Mouse (Mus musculus) forebrain, embryonic 11.5 days (tissue): ENCODE data around the gene Defb21. TPM values are rescaled to one million over a fixed set of nuclear protein-coding genes. Genes with fewer than 3 reads are reported as not detected.

Source experiments
- ATAC-seq: fragments of 200-750 bp; cut with Nextera tagmentation; replicated peaks from 2 replicates; pipeline ENCODE4 v1.8.0; 2017; ENCODE audit warnings: moderate TSS enrichment; ENCODE audit not compliant: low FRiP score
- DNase-seq: peaks from one replicate; pipeline ENCODE4 v3.0.0-alpha.2; 2017; ENCODE audit warnings: low spot score
- H3K27ac ChIP-seq: fragments of 300-500 bp; sonication (generic); 2 replicates; pipeline ENCODE4 v1.5.1; 2014; ENCODE audit warnings: low read depth, low read length
- H3K27me3 ChIP-seq: fragments of 300-500 bp; sonication (generic); 2 replicates; pipeline ENCODE4 v1.6.1; 2014; ENCODE audit warnings: mild to moderate bottlenecking, low read length, mixed read lengths; ENCODE audit not compliant: control insufficient read depth, insufficient read depth
- H3K36me3 ChIP-seq: fragments of 300-500 bp; sonication (generic); 2 replicates; pipeline ENCODE4 v1.6.1; 2014; ENCODE audit warnings: mild to moderate bottlenecking, low read length, moderate library complexity, mixed read lengths; ENCODE audit not compliant: control insufficient read depth, insufficient read depth
- H3K4me1 ChIP-seq: fragments of 300-500 bp; sonication (generic); replicated peaks from 2 replicates; pipeline ENCODE4 v1.6.1; 2014; ENCODE audit warnings: low read length, mixed read lengths; ENCODE audit not compliant: control insufficient read depth, insufficient read depth
- H3K4me2 ChIP-seq: fragments of 300-500 bp; sonication (generic); 2 replicates; pipeline ENCODE4 v1.6.1; 2014; ENCODE audit warnings: low read depth, mild to moderate bottlenecking, low read length, moderate library complexity, mixed read lengths; ENCODE audit not compliant: severe bottlenecking
- H3K4me3 ChIP-seq: fragments of 300-500 bp; sonication (generic); 2 replicates; pipeline ENCODE4 v1.5.1; 2014; ENCODE audit warnings: low read depth, low read length
- H3K9ac ChIP-seq: fragments of 300-500 bp; sonication (generic); 2 replicates; pipeline ENCODE4 v1.6.1; 2014; ENCODE audit warnings: low read length
- H3K9me3 ChIP-seq: fragments of 300-500 bp; sonication (generic); 2 replicates; pipeline ENCODE4 v1.6.1; 2016; ENCODE audit warnings: low read length, mixed read lengths; ENCODE audit not compliant: control insufficient read depth
- WGBS: fragments of 180-500 bp; shearing (Covaris S2); extraction: QIAGEN DNeasy Blood & Tissue Kit; methylation state at CpG from one replicate; pipeline ENCODE4 v1.1.7; 2014; 5-methylcytosine and 5-hydroxymethylcytosine counted together
- polyA plus RNA-seq: library from polyadenylated mRNA; unstranded; fragments of >200 nt; fragmentation: Nextera tagmentation; extraction: Ambion mirVana; gene quantifications from 2 replicates; pipeline ENCODE4 v1.2.1, GENCODE M21; 2014

Defb21 gene
- polyA plus RNA-seq, 1 experiment from 2014 or later: not detected

GRCm38 (mm10) chr2:152556655-152557054 lies 15.9 kb upstream of the Defb21 start:
- DNase-seq (no peak), ATAC-seq (no peak)
- H3K27ac ChIP-seq: no peak overlapping the region
- no peaks in the 10 kb centered on the region for H3K27me3 ChIP-seq
- no peak overlapping the region for H3K4me3 ChIP-seq
- 88% methylated on average over 7 of the region's 7 CpGs for WGBS
- H3K36me3 ChIP-seq: no peaks in the 10 kb centered on the region
- no peak overlapping the region for H3K4me2 ChIP-seq
- H3K9ac ChIP-seq: no peak overlapping the region
- H3K9me3 ChIP-seq: no peaks in the 10 kb centered on the region
- H3K4me1 ChIP-seq: no peaks in the 10 kb centered on the region

GRCm38 (mm10) chr2:152569038-152569437 lies 3.5 kb upstream of the Defb21 start, which contains the start of gene Gm17416:
Gm17416 (plus strand) TSS chr2:152569338.
- ATAC-seq (no peak), DNase-seq (no peak)
- H3K4me3 ChIP-seq: no peak within 1 kb of the TSS
- WGBS: 85% methylated on average over 5 of the region's 5 CpGs
- H3K9ac ChIP-seq: no peak within 1 kb of the TSS
- no peaks in the 10 kb centered on the region for H3K36me3 ChIP-seq
- no peaks in the 10 kb centered on the region for H3K27me3 ChIP-seq
- H3K27ac ChIP-seq: no peak within 1 kb of the TSS
- H3K4me2 ChIP-seq: no peak within 1 kb of the TSS
- H3K9me3 ChIP-seq: no peaks in the 10 kb centered on the region
- H3K4me1 ChIP-seq: no peaks in the 10 kb centered on the region

- ATAC-seq (no peak), DNase-seq (no peak)
- Histone ChIP-seq H3K4me1 (no peaks in the 10 kb centered on the region), H3K4me3 (no peak overlapping the region), H3K36me3 (no peaks in the 10 kb centered on the region), H3K4me2 (no peak overlapping the region), H3K9ac (no peak overlapping the region), H3K9me3 (no peaks in the 10 kb centered on the region), H3K27me3 (no peaks in the 10 kb centered on the region), H3K27ac (no peak overlapping the region)
- 83% methylated on average over 4 of the region's 4 CpGs for WGBS
Observed at GRCm38 (mm10) chr2:152569881-152570280, 2.7 kb upstream of the Defb21 start.

GRCm38 (mm10) chr2:152570313-152570712 lies 2.2 kb upstream of the Defb21 start:
- H3K9me3 ChIP-seq: no peaks in the 10 kb centered on the region
- H3K27me3 ChIP-seq: no peaks in the 10 kb centered on the region
- no peaks in the 10 kb centered on the region for H3K4me1 ChIP-seq
- DNase-seq (no peak), ATAC-seq (no peak)
- H3K9ac ChIP-seq: no peak overlapping the region
- 84% methylated on average over 6 of the region's 6 CpGs for WGBS
- no peak overlapping the region for H3K4me2 ChIP-seq
- H3K36me3 ChIP-seq: no peaks in the 10 kb centered on the region
- no peak overlapping the region for H3K4me3 ChIP-seq
- H3K27ac ChIP-seq: no peak overlapping the region

GRCm38 (mm10) chr2:152573484-152573883 lies 940 bp downstream of the Defb21 start:
- no peaks in the 10 kb centered on the region for H3K36me3 ChIP-seq
- no peak overlapping the region for H3K27ac ChIP-seq
- ATAC-seq (no peak), DNase-seq (no peak)
- no peaks in the 10 kb centered on the region for H3K9me3 ChIP-seq
- no peak overlapping the region for H3K4me2 ChIP-seq
- WGBS: 94% methylated on average over 8 of the region's 8 CpGs
- no peaks in the 10 kb centered on the region for H3K4me1 ChIP-seq
- no peak overlapping the region for H3K9ac ChIP-seq
- no peaks in the 10 kb centered on the region for H3K27me3 ChIP-seq
- no peak overlapping the region for H3K4me3 ChIP-seq

GRCm38 (mm10) chr2:152580107-152580506 lies 7.6 kb downstream of the Defb21 start, which contains the start of gene Defb19:
Defb19 (minus strand) TSS chr2:152580312.
- H3K27ac ChIP-seq: no peak within 1 kb of the TSS
- 78% methylated on average over 7 of the region's 7 CpGs for WGBS
- no peak within 1 kb of the TSS for H3K4me2 ChIP-seq
- no peak for DNase-seq
- H3K4me3 ChIP-seq: no peak within 1 kb of the TSS
- H3K9me3 ChIP-seq: no peaks in the 10 kb centered on the region
- H3K36me3 ChIP-seq: no peaks in the 10 kb centered on the region
- no peaks in the 10 kb centered on the region for H3K27me3 ChIP-seq
- no peak within 1 kb of the TSS for H3K9ac ChIP-seq
- no peak for ATAC-seq
- no peaks in the 10 kb centered on the region for H3K4me1 ChIP-seq

- Histone ChIP-seq H3K4me3 (no peak overlapping the region), H3K9me3 (no peaks in the 10 kb centered on the region), H3K27ac (no peak overlapping the region), H3K4me2 (no peak overlapping the region), H3K27me3 (no peaks in the 10 kb centered on the region), H3K36me3 (no peaks in the 10 kb centered on the region), H3K4me1 (no peaks in the 10 kb centered on the region), H3K9ac (no peak overlapping the region)
- WGBS: 92% methylated on average over 11 of the region's 11 CpGs
- DNase-seq: no peak
- no peak for ATAC-seq
Observed at GRCm38 (mm10) chr2:152580612-152581011, 8.1 kb downstream of the Defb21 start.

- WGBS: 78% methylated on average over 4 of the region's 4 CpGs
- H3K4me3 ChIP-seq: no peak overlapping the region
- H3K36me3 ChIP-seq: no peaks in the 10 kb centered on the region
- H3K27me3 ChIP-seq: no peaks in the 10 kb centered on the region
- H3K9me3 ChIP-seq: no peaks in the 10 kb centered on the region
- no peaks in the 10 kb centered on the region for H3K4me1 ChIP-seq
- H3K4me2 ChIP-seq: no peak overlapping the region
- H3K9ac ChIP-seq: no peak overlapping the region
- no peak overlapping the region for H3K27ac ChIP-seq
- no peak for DNase-seq
- ATAC-seq: no peak
Observed at GRCm38 (mm10) chr2:152586926-152587560, 14.5 kb downstream of the Defb21 start.

- no peaks in the 10 kb centered on the region for H3K27me3 ChIP-seq
- DNase-seq (no peak), ATAC-seq (no peak)
- no peak overlapping the region for H3K27ac ChIP-seq
- WGBS: 45% methylated on average over 2 of the region's 2 CpGs
- no peak overlapping the region for H3K9ac ChIP-seq
- no peaks in the 10 kb centered on the region for H3K4me1 ChIP-seq
- H3K4me2 ChIP-seq: no peak overlapping the region
- H3K9me3 ChIP-seq: no peaks in the 10 kb centered on the region
- H3K36me3 ChIP-seq: no peaks in the 10 kb centered on the region
- H3K4me3 ChIP-seq: no peak overlapping the region
Observed at GRCm38 (mm10) chr2:152588450-152588849, 15.9 kb downstream of the Defb21 start.
